In genomic region chr2:144144486-144145136, GRCm38 (mm10) we compare ENCODE assay signal across 25 mouse cellular contexts.
DNase-seq lines count a peak whose midpoint lies in the region; ATAC-seq and TF ChIP-seq lines count a peak whose summit lies in the region.
"Had no signal": no experiment of that assay in that cellular context is flagged by ENCODE, and none has a peak within 500 bp of the region (broad histone marks: within the 10 kb centered on the region; RNA-seq: fewer than 3 reads in every experiment).

No protein-coding gene starts in this region.

- no peak for DNase-seq in lung, postnatal 36 days
- DNase-seq in cerebellum, adult 8-10 months, result peak; percentile 25
- DNase-seq in thymus, adult 18-20 months, result no peak
- DNase-seq in urinary bladder, postnatal 10 days (ENCODE audit: low spot score), result no peak
- DNase-seq: adrenal gland, postnatal 10 days; gastrocnemius, postnatal 14 days; liver, postnatal 0 days; retina, postnatal 1 day; thymus, postnatal 25 days had no signal

- H3K4me1 ChIP-seq in intestine, embryonic 15.5 days (replicated peaks), result 0 out of 2 replicates have a peak, but pooled peaks cover 2% of the 10 kb centered on the region
- no peaks in the 10 kb centered on the region for H3K4me1 ChIP-seq in intestine, postnatal 0 days (replicated peaks; ENCODE audit: control insufficient read depth, insufficient read depth, low read length)
- H3K4me1 ChIP-seq in lung, embryonic 16.5 days (replicated peaks; ENCODE audit: control insufficient read depth, insufficient read depth, low read length), result no peaks in the 10 kb centered on the region
- H3K4me1 ChIP-seq: neural tube, embryonic 13.5 days had no signal

- TF ChIP-seq CTCF in intestine, postnatal 0 days (IDR thresholded peaks at IDR 0.05; ENCODE audit: low read depth), result no peak

- no peak overlapping the region for H3K27ac ChIP-seq in intestine, embryonic 15.5 days
- H3K27ac ChIP-seq in intestine, postnatal 0 days (ENCODE audit: low read depth, low read length), result no peak overlapping the region
- H3K27ac ChIP-seq in lung, embryonic 16.5 days (ENCODE audit: low read length), result no peak overlapping the region
- H3K27ac ChIP-seq: forebrain, embryonic 10.5 days; heart, embryonic 15.5 days; hindbrain, embryonic 14.5 days; kidney, postnatal 0 days; macrophage; neural tube, embryonic 13.5 days had no signal

- 70% methylated on average over 5 of the region's 5 CpGs for WGBS in intestine, embryonic 15.5 days
- 62% methylated on average over 5 of the region's 5 CpGs for WGBS in intestine, postnatal 0 days
- 72% methylated on average over 5 of the region's 5 CpGs for WGBS in lung, embryonic 16.5 days

- no peak overlapping the region for H3K4me3 ChIP-seq in intestine, embryonic 15.5 days (replicated peaks)
- H3K4me3 ChIP-seq in intestine, postnatal 0 days (ENCODE audit: low read depth, low read length), result no peak overlapping the region
- no peak overlapping the region for H3K4me3 ChIP-seq in lung, embryonic 16.5 days (ENCODE audit: low read length)
- H3K4me3 ChIP-seq: forebrain, embryonic 10.5 days; heart, adult 2 months; heart, embryonic 15.5 days; myocyte; neural tube, embryonic 13.5 days had no signal

- H3K4me2 ChIP-seq in intestine, embryonic 15.5 days (replicated peaks), result no peak overlapping the region
- no peak overlapping the region for H3K4me2 ChIP-seq in intestine, postnatal 0 days (replicated peaks; ENCODE audit: low read depth)
- no peak overlapping the region for H3K4me2 ChIP-seq in lung, embryonic 16.5 days (ENCODE audit: low read depth, low read length)
- H3K4me2 ChIP-seq: heart, embryonic 15.5 days; hindbrain, embryonic 14.5 days; liver, embryonic 11.5 days; neural tube, embryonic 13.5 days had no signal

- no peaks in the 10 kb centered on the region for H3K27me3 ChIP-seq in intestine, embryonic 15.5 days (replicated peaks)
- no peaks in the 10 kb centered on the region for H3K27me3 ChIP-seq in intestine, postnatal 0 days (replicated peaks; ENCODE audit: control insufficient read depth, insufficient read depth, low read length)
- no peaks in the 10 kb centered on the region for H3K27me3 ChIP-seq in lung, embryonic 16.5 days (ENCODE audit: control insufficient read depth, insufficient read depth, low read depth, low read length)
- H3K27me3 ChIP-seq: heart, embryonic 15.5 days; neural tube, embryonic 13.5 days had no signal

- no peaks in the 10 kb centered on the region for H3K36me3 ChIP-seq in intestine, embryonic 15.5 days
- H3K36me3 ChIP-seq in intestine, postnatal 0 days (ENCODE audit: control insufficient read depth, insufficient read depth), result no peaks in the 10 kb centered on the region
- no peaks in the 10 kb centered on the region for H3K36me3 ChIP-seq in lung, embryonic 16.5 days (ENCODE audit: control insufficient read depth, insufficient read depth, low read length)
- H3K36me3 ChIP-seq: forebrain, embryonic 10.5 days; heart, embryonic 15.5 days; neural tube, embryonic 13.5 days had no signal

- peak; percentile 51 for ATAC-seq in intestine, embryonic 15.5 days
- ATAC-seq in intestine, postnatal 0 days, result no peak
- 0 out of 2 replicates have a peak, but pooled peaks have one; percentile 43 for ATAC-seq in lung, embryonic 16.5 days (ENCODE audit: low read depth)
- ATAC-seq: activated CD4-positive, CD25-positive, alpha-beta regulatory T cell, adult 4 months; forebrain, embryonic 16.5 days; inflammation-experienced regulatory T-cells, adult 6 months; liver, postnatal 0 days; midbrain, embryonic 16.5 days had no signal

- no peaks in the 10 kb centered on the region for H3K9me3 ChIP-seq in intestine, embryonic 15.5 days
- H3K9me3 ChIP-seq in intestine, postnatal 0 days (ENCODE audit: control insufficient read depth), result no peaks in the 10 kb centered on the region
- H3K9me3 ChIP-seq in lung, embryonic 16.5 days (ENCODE audit: control insufficient read depth, low read length), result no peaks in the 10 kb centered on the region
- H3K9me3 ChIP-seq: forebrain, embryonic 10.5 days; heart, embryonic 15.5 days; neural tube, embryonic 13.5 days had no signal

- H3K9ac ChIP-seq in intestine, embryonic 15.5 days, result no peak overlapping the region
- H3K9ac ChIP-seq in intestine, postnatal 0 days (ENCODE audit: low read depth, low read length), result no peak overlapping the region
- no peak overlapping the region for H3K9ac ChIP-seq in lung, embryonic 16.5 days (ENCODE audit: low read length)
- H3K9ac ChIP-seq: heart, embryonic 15.5 days; hindbrain, embryonic 14.5 days; liver, postnatal 0 days; neural tube, embryonic 13.5 days had no signal
